24 mouse cellular contexts compared by ENCODE assay signal in genomic region chr6:108938646-108939045, GRCm38 (mm10).
DNase-seq lines count a peak whose midpoint lies in the region; ATAC-seq and TF ChIP-seq lines count a peak whose summit lies in the region.
"Had no signal": no experiment of that assay in that cellular context is flagged by ENCODE, and none has a peak within 500 bp of the region (broad histone marks: within the 10 kb centered on the region; RNA-seq: fewer than 3 reads in every experiment).

No protein-coding gene starts in this region.

- H3K27ac ChIP-seq in gastrocnemius, adult 2 months: peak overlapping the region; percentile 87
- H3K27ac ChIP-seq in heart, embryonic 12.5 days (ENCODE audit: poor library complexity, severe bottlenecking): no peak overlapping the region
- H3K27ac ChIP-seq: embryonic facial prominence, embryonic 12.5 days; embryonic facial prominence, embryonic 15.5 days; hindbrain, embryonic 12.5 days; hindbrain, embryonic 15.5 days had no signal

- no peak overlapping the region for H3K4me2 ChIP-seq in heart, embryonic 12.5 days
- H3K4me2 ChIP-seq: embryonic facial prominence, embryonic 12.5 days; embryonic facial prominence, embryonic 15.5 days; hindbrain, embryonic 12.5 days; hindbrain, embryonic 15.5 days had no signal

- no peak overlapping the region for H3K9ac ChIP-seq in heart, embryonic 12.5 days
- H3K9ac ChIP-seq: embryonic facial prominence, embryonic 12.5 days; embryonic facial prominence, embryonic 15.5 days; forebrain, postnatal 0 days; hindbrain, embryonic 12.5 days; hindbrain, embryonic 15.5 days had no signal

- no peaks in the 10 kb centered on the region for H3K36me3 ChIP-seq in heart, embryonic 12.5 days
- H3K36me3 ChIP-seq: embryonic facial prominence, embryonic 12.5 days; embryonic facial prominence, embryonic 15.5 days; G1E; hindbrain, embryonic 12.5 days; hindbrain, embryonic 15.5 days had no signal

- H3K4me3 ChIP-seq in gastrocnemius, adult 2 months: peak overlapping the region; percentile 58
- H3K4me3 ChIP-seq in heart, embryonic 12.5 days: no peak overlapping the region
- H3K4me3 ChIP-seq: embryonic facial prominence, embryonic 12.5 days; embryonic facial prominence, embryonic 15.5 days; hindbrain, embryonic 12.5 days; hindbrain, embryonic 15.5 days had no signal

- 0 out of 2 replicates have a peak, but pooled peaks cover 2% of the 10 kb centered on the region for H3K9me3 ChIP-seq in heart, embryonic 12.5 days (replicated peaks)
- H3K9me3 ChIP-seq: embryonic facial prominence, embryonic 12.5 days; embryonic facial prominence, embryonic 15.5 days; G1E; hindbrain, embryonic 12.5 days; hindbrain, embryonic 15.5 days had no signal

- no peak for ATAC-seq in heart, embryonic 12.5 days (ENCODE audit: insufficient number of reproducible peaks, low FRiP score)
- ATAC-seq: forebrain, embryonic 14.5 days; forebrain, postnatal 0 days; intestine, postnatal 0 days; Patski had no signal

- WGBS in heart, embryonic 12.5 days: 79% methylated on average over 5 of the region's 5 CpGs

- TF ChIP-seq CTCF in gastrocnemius, adult 2 months (IDR thresholded peaks at IDR 0.05): no peak

- intact Hi-C loops in gastrocnemius, adult 2 months (cut with DNase I): no loop called here
- intact Hi-C loops in heart, postnatal 25 days (cut with DNase I): no loop called here

- H3K27me3 ChIP-seq in heart, embryonic 12.5 days (replicated peaks): no peaks in the 10 kb centered on the region
- H3K27me3 ChIP-seq: CH12.LX; embryonic facial prominence, embryonic 12.5 days; embryonic facial prominence, embryonic 15.5 days; hindbrain, embryonic 12.5 days; hindbrain, embryonic 15.5 days; Patski had no signal

- peak; percentile 60 for DNase-seq in gastrocnemius, adult 2 months
- DNase-seq in gastrocnemius, postnatal 10 days: no peak
- DNase-seq in heart, adult 11 months: peak; percentile 92
- DNase-seq in heart, postnatal 25 days (ENCODE audit: low spot score): no peak
- peak; percentile 24 for DNase-seq in heart, adult 8-10 months (ENCODE audit: low spot score)
- DNase-seq in skeletal muscle tissue, adult 2 months (ENCODE audit: low read depth, low spot score): peak; percentile 83
- DNase-seq: adrenal gland, postnatal 10 days; B cell, adult 2 months; cerebellum, adult 11 months; cerebellum, adult 2 months; cerebellum, adult 9-11 months; cerebellum, postnatal 25 days; forebrain, postnatal 0 days; kidney, adult 2 months had no signal

- no peaks in the 10 kb centered on the region for H3K4me1 ChIP-seq in heart, embryonic 12.5 days (replicated peaks)
- H3K4me1 ChIP-seq: embryonic facial prominence, embryonic 12.5 days; embryonic facial prominence, embryonic 15.5 days; hindbrain, embryonic 12.5 days; hindbrain, embryonic 15.5 days had no signal

Comparison
In these comparisons a context has a peak if more than half of its experiments do, and no peak if none do; other contexts are left out.
1. DNase-seq: peak in gastrocnemius, adult 2 months (single experiment), heart, adult 11 months (single experiment), heart, adult 8-10 months (single experiment) and skeletal muscle tissue, adult 2 months (single experiment); none in gastrocnemius, postnatal 10 days (single experiment) and heart, postnatal 25 days (single experiment).